Mouse (Mus musculus): Measurements from ENCODE around the gene Gimap9.

GRCm38 (mm10) chr6:48627511-48627924 lies 48.4 kb upstream of the Gimap9 start:
- no peak for TF ChIP-seq CTCF (IDR thresholded peaks at IDR 0.05; ENCODE audit: extremely low read depth, insufficient read depth, low read length)
- TF ChIP-seq POLR2A (IDR thresholded peaks at IDR 0.05; ENCODE audit: extremely low read depth, insufficient read depth, low read length) = no peak
